Mouse (Mus musculus) cortical plate, adult 2 months (tissue): ENCODE measurements at regions not wholly inside any gene's neighbourhood (a gene's known extent, or its start where the extent isn't known, plus 50 kb on each side); places are given as distances from the start of the nearest gene placed in this dataset.

Source experiments
- CTCF ChIP-seq: fragments of 200-500 bp; IDR thresholded peaks from 2 replicates; pipeline ENCODE4 v1.5.1; 2011; ENCODE audit warnings: mild to moderate bottlenecking, control low read depth, low read length; ENCODE audit not compliant: insufficient read depth; ENCODE audit errors: extremely low read depth
- POLR2A ChIP-seq: fragments of 200-500 bp; IDR thresholded peaks from 2 replicates; pipeline ENCODE4 v1.6.1; 2011; ENCODE audit warnings: mild to moderate bottlenecking, low read length, control low read depth; ENCODE audit not compliant: insufficient read depth; ENCODE audit errors: extremely low read depth

DNA sequence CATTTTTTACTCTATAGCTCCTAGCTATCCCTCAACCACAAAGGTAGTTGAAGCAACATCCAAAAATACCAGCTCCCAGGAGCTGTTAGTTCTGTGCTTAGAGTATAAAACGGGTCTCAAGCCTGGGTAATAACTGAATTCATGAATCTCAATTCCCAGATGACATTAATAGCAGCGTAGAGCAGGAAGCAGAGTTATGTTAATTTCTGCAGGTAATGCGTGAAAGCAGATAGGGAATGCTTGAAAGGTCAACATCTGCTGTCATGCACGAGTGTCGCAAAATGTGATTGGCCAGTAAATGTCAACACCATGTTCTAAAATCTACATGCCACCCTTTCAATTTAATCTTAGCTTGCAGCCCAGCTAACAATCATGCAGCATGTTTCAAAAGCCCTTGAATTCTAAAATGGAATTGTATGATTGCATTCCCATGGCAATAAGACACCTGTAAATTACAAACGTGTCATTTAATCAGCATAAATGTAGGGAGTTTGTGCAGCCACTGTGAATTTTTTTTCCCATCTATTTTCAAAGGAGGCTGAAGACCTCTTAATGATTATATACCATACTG lies 747.7 kb upstream of the Foxg1 start:
- TF ChIP-seq CTCF (no peak), POLR2A (no peak)
